Mouse (Mus musculus): ENCODE results near the gene Pde4b. TPM values are rescaled to one million over a fixed set of nuclear protein-coding genes. Genes with fewer than 3 reads are reported as not detected.

Pde4b gene
- polyA plus RNA-seq, 1 experiment from 2014 or later = 44.5 TPM

DNA sequence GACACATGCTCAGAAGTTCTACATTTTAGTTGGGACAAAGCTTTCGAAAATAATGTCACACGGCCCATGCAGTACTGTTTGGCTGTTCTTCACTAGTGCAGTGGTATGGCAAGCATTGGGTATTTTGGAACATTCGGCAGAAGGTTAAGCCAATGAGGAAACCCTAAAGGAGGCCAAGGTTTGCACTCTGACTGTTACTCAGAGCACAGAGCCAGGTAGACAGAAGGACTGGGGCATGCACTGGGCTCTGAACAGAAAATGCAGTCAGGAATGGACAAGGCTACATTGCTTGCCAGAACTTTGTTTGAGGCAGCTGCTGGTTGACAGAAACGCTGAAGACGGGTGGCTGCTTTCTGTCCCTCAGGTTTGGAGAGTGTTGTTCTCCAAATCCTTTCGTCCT lies 19.4 kb downstream of the Pde4b start:
- Histone ChIP-seq H3K4me3 (ENCODE audit: low read depth, low read length) (no peak overlapping the region), H3K27ac (ENCODE audit: low read length) (no peak overlapping the region), H3K4me2 (replicated peaks; ENCODE audit: low read depth, low read length) (no peak overlapping the region), H3K9ac (replicated peaks; ENCODE audit: low read depth) (no peak overlapping the region), H3K27me3 (replicated peaks; ENCODE audit: insufficient read depth, low read length) (no peaks in the 10 kb centered on the region), H3K9me3 (ENCODE audit: low read length) (no peaks in the 10 kb centered on the region), H3K36me3 (ENCODE audit: insufficient read depth, low read length) (no peaks in the 10 kb centered on the region), H3K4me1 (ENCODE audit: insufficient read depth, low read depth, low read length) (no peaks in the 10 kb centered on the region)
- TF ChIP-seq CTCF (IDR thresholded peaks at IDR 0.05) = no peak
- no peak for TF ChIP-seq EP300 (IDR thresholded peaks at IDR 0.05)
- ATAC-seq = no peak
- no peak for DNase-seq (ENCODE audit: low spot score)
- 86% methylated on average over 6 of the region's 6 CpGs for WGBS

DNA sequence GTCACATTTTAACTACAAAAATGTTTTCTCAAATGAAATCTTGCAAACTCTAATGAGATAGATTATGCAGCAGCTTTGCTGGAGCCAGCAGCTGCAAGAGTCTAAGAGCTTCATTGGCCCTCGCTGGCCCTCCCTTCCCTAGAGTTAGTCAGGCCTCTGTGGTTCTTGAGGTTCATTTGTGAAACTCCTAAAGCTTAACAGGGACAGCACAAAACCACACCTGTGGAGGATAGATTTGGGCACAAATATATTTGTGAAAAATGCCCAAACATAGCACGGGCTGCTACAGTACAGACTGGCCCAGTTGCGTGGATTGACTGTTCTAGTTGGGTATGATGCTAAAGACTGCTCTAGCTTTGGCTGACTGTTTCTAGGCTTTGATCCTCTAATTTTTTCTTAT lies 32.1 kb downstream of the Pde4b start:
- H3K4me1 ChIP-seq (ENCODE audit: insufficient read depth, low read depth, low read length) = no peaks in the 10 kb centered on the region
- no peaks in the 10 kb centered on the region for H3K9me3 ChIP-seq (ENCODE audit: low read length)
- H3K9ac ChIP-seq (replicated peaks; ENCODE audit: low read depth) = no peak overlapping the region
- H3K4me2 ChIP-seq (replicated peaks; ENCODE audit: low read depth, low read length) = no peak overlapping the region
- H3K27ac ChIP-seq (ENCODE audit: low read length) = no peak overlapping the region
- H3K27me3 ChIP-seq (replicated peaks; ENCODE audit: insufficient read depth, low read length) = no peaks in the 10 kb centered on the region
- no peaks in the 10 kb centered on the region for H3K36me3 ChIP-seq (ENCODE audit: insufficient read depth, low read length)
- WGBS = 84% methylated on average over 3 of the region's 3 CpGs
- H3K4me3 ChIP-seq (ENCODE audit: low read depth, low read length) = no peak overlapping the region
- DNase-seq (ENCODE audit: low spot score) = no peak
- no peak for TF ChIP-seq CTCF (IDR thresholded peaks at IDR 0.05)
- no peak for TF ChIP-seq EP300 (IDR thresholded peaks at IDR 0.05)
- ATAC-seq = no peak

DNA sequence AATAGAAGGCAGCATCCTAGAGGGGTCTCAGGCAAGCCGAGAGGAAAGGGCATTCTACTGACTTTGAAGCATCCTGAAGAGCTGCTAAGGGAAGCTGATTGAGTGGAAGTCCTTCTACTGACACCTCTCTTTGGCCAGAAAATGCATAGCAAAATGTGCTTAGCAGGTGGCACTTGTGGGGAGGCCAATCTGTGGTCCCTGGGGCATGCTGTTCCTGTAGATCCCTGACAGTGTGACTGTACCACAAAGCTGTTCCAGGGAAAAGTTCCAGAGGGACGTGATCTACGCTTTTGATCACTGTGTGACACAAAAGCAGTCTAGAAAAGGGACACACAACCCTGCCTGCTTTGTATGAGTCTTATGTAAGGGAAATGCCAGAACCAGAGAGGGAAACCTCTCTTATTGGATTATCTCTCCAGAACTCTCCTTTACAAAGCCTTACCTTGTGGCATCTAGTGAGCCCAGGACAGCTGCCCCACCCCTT lies 49.1 kb downstream of the Pde4b start:
- Histone ChIP-seq H3K9me3 (ENCODE audit: low read length) (no peaks in the 10 kb centered on the region), H3K27ac (ENCODE audit: low read length) (no peak overlapping the region), H3K27me3 (replicated peaks; ENCODE audit: insufficient read depth, low read length) (no peaks in the 10 kb centered on the region), H3K4me3 (ENCODE audit: low read depth, low read length) (no peak overlapping the region), H3K4me1 (ENCODE audit: insufficient read depth, low read depth, low read length) (no peaks in the 10 kb centered on the region), H3K9ac (replicated peaks; ENCODE audit: low read depth) (no peak overlapping the region), H3K36me3 (ENCODE audit: insufficient read depth, low read length) (no peaks in the 10 kb centered on the region), H3K4me2 (replicated peaks; ENCODE audit: low read depth, low read length) (no peak overlapping the region)
- 59% methylated on average over 3 of the region's 3 CpGs for WGBS
- DNase-seq (ENCODE audit: low spot score) (no peak), ATAC-seq (no peak)
- TF ChIP-seq EP300 (IDR thresholded peaks at IDR 0.05) (no peak), CTCF (IDR thresholded peaks at IDR 0.05) (no peak)

DNA sequence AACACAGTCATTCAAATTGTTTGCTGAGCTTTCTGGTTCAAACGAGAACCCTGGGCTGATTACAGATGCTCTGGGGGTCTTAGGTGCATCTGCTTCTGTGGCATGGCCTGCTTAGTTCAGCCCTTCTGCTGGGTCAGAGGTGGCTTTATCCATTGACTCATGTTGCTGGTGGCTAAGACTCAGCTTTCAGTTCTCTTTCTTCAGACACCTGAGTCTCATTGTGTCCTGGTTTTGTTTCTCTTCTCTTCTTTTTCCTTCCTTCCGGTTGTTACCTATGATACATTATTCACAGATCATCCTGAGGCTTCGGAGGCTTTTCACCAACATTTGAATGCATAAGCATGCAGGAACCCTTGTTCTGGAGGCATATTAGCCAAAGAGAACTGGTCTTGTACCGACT lies 51.0 kb downstream of the Pde4b start:
- H3K9ac ChIP-seq (replicated peaks; ENCODE audit: low read depth) = no peak overlapping the region

DNA sequence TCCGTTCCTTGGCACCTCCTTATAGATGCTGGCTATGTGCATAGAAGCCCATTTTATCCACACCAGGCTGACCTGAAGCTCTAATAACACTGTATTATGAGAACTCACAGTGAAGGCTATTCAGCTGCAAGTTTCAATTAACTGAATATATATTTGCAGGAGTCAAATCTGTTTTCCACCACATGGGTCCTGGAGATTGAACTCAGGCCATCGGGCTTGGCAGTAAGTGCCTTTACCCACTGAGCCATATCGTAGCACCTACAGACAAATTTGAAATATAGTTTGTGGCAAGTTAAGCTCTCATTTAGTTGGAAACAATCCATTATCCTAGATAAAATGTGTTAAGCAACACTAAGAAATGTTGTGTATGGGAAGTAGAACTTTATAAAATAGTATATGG lies 53.9 kb downstream of the Pde4b start:
- WGBS = 89% methylated on average over 3 of the region's 3 CpGs

More for the DNA sequence above, 51.0 kb downstream of the Pde4b start:
- H3K36me3 ChIP-seq (ENCODE audit: insufficient read depth, low read length) = no peaks in the 10 kb centered on the region
- H3K27ac ChIP-seq (ENCODE audit: low read length) = no peak overlapping the region
- H3K4me3 ChIP-seq (ENCODE audit: low read depth, low read length) = no peak overlapping the region
- TF ChIP-seq CTCF (IDR thresholded peaks at IDR 0.05) (no peak), EP300 (IDR thresholded peaks at IDR 0.05) (no peak)
- ATAC-seq (no peak), DNase-seq (ENCODE audit: low spot score) (no peak)
- H3K4me1 ChIP-seq (ENCODE audit: insufficient read depth, low read depth, low read length) = no peaks in the 10 kb centered on the region
- no peaks in the 10 kb centered on the region for H3K27me3 ChIP-seq (replicated peaks; ENCODE audit: insufficient read depth, low read length)
- 67% methylated on average over 4 of the region's 4 CpGs for WGBS
- H3K9me3 ChIP-seq (ENCODE audit: low read length) = no peaks in the 10 kb centered on the region
- no peak overlapping the region for H3K4me2 ChIP-seq (replicated peaks; ENCODE audit: low read depth, low read length)

DNA sequence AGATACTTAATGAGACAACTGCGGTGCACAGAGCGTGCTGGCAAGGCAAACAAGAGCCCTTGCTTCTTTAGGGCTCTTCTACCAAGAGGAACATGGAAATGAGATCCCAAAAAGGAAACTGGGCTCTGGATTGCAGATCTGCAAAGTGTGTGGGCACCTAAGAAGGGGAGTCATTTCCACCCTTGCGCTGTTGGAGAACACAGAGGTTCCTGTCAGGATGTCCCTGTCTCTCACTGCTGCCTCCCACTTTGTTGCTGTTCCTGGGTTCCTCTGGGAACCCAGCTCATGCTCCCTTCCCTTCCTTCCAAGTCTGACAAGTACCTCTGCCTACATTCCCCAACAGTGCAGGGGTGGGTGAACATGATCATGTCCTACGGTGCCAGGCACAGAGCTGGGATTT lies 61.4 kb downstream of the Pde4b start:
- H3K9ac ChIP-seq (replicated peaks; ENCODE audit: low read depth) = no peak overlapping the region
- no peaks in the 10 kb centered on the region for H3K36me3 ChIP-seq (ENCODE audit: insufficient read depth, low read length)
- no peak overlapping the region for H3K27ac ChIP-seq (ENCODE audit: low read length)
- H3K4me3 ChIP-seq (ENCODE audit: low read depth, low read length) = no peak overlapping the region
- no peak for DNase-seq (ENCODE audit: low spot score)
- 73% methylated on average over 4 of the region's 4 CpGs for WGBS
- no peaks in the 10 kb centered on the region for H3K9me3 ChIP-seq (ENCODE audit: low read length)
- no peak for TF ChIP-seq EP300 (IDR thresholded peaks at IDR 0.05)
- TF ChIP-seq CTCF (IDR thresholded peaks at IDR 0.05) = no peak
- no peaks in the 10 kb centered on the region for H3K4me1 ChIP-seq (ENCODE audit: insufficient read depth, low read depth, low read length)
- H3K4me2 ChIP-seq (replicated peaks; ENCODE audit: low read depth, low read length) = no peak overlapping the region
- no peak for ATAC-seq
- no peaks in the 10 kb centered on the region for H3K27me3 ChIP-seq (replicated peaks; ENCODE audit: insufficient read depth, low read length)

More for the DNA sequence above, 53.9 kb downstream of the Pde4b start:
- H3K4me3 ChIP-seq (ENCODE audit: low read depth, low read length) = no peak overlapping the region
- no peak overlapping the region for H3K27ac ChIP-seq (ENCODE audit: low read length)
- no peak for TF ChIP-seq EP300 (IDR thresholded peaks at IDR 0.05)
- TF ChIP-seq CTCF (IDR thresholded peaks at IDR 0.05) = no peak
- no peaks in the 10 kb centered on the region for H3K4me1 ChIP-seq (ENCODE audit: insufficient read depth, low read depth, low read length)
- H3K36me3 ChIP-seq (ENCODE audit: insufficient read depth, low read length) = no peaks in the 10 kb centered on the region
- no peak overlapping the region for H3K4me2 ChIP-seq (replicated peaks; ENCODE audit: low read depth, low read length)
- no peak for DNase-seq (ENCODE audit: low spot score)
- ATAC-seq = no peak
- no peaks in the 10 kb centered on the region for H3K27me3 ChIP-seq (replicated peaks; ENCODE audit: insufficient read depth, low read length)
- no peak overlapping the region for H3K9ac ChIP-seq (replicated peaks; ENCODE audit: low read depth)
- no peaks in the 10 kb centered on the region for H3K9me3 ChIP-seq (ENCODE audit: low read length)

DNA sequence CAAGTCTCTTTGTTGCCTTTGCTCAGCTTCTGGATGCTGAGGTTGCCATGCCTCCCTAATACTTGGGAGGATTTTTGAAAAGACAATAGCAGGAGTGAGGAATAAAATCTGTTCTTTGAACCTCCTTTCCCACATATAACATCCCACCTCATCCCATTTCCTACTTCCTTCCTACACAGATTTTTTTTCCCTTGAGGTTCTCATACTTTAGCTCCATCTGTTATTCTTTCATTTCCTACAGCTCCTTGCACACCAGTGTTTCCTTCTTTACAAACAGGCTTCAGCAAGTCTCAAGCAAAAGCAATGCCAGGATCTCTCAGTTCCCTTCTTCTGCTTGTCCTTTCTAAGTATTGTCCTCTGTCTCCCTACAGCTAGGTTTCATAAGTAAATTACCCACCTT lies 71.8 kb downstream of the Pde4b start:
- no peak overlapping the region for H3K9ac ChIP-seq (replicated peaks; ENCODE audit: low read depth)
- no peaks in the 10 kb centered on the region for H3K9me3 ChIP-seq (ENCODE audit: low read length)
- no peak overlapping the region for H3K4me3 ChIP-seq (ENCODE audit: low read depth, low read length)
- H3K27ac ChIP-seq (ENCODE audit: low read length) = no peak overlapping the region
- ATAC-seq (no peak), DNase-seq (ENCODE audit: low spot score) (no peak)
- H3K36me3 ChIP-seq (ENCODE audit: insufficient read depth, low read length) = no peaks in the 10 kb centered on the region
- TF ChIP-seq CTCF (IDR thresholded peaks at IDR 0.05) = no peak
- no peak for TF ChIP-seq EP300 (IDR thresholded peaks at IDR 0.05)
- no peak overlapping the region for H3K4me2 ChIP-seq (replicated peaks; ENCODE audit: low read depth, low read length)
- no peaks in the 10 kb centered on the region for H3K4me1 ChIP-seq (ENCODE audit: insufficient read depth, low read depth, low read length)
- no peaks in the 10 kb centered on the region for H3K27me3 ChIP-seq (replicated peaks; ENCODE audit: insufficient read depth, low read length)

Measured in lung, postnatal 0 days (tissue).